Mouse (Mus musculus) cerebral cortex, adult 2 months (tissue): ENCODE results near the gene Trim14.

Source experiments
- WGBS: fragments of 180-500 bp; shearing (Covaris S2); methylation state at CpG from one replicate; pipeline ENCODE4 v1.1.7; 2018; 5-methylcytosine and 5-hydroxymethylcytosine counted together

Trim14 gene

DNA sequence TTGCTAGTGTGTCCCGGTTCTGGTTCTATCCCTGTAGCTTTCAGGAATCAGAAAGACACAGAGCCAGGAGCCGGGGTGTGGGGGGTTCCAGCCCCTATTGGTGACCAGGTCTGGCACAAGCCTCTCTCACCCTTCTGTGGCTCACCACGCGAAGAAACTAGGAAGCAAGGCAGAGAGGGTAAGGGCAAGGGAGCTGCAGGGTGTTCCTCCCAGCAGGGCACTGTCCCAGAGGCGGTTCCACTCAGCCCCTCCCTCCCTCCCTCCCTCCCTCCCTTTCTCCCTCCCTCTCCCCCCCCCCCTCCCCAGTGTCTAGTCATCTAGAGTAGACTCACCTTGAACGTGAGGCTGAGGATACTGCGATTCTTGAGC is 8.4 kb downstream of the Trim14 start:
- WGBS: 21% methylated on average over 7 of the region's 7 CpGs

DNA sequence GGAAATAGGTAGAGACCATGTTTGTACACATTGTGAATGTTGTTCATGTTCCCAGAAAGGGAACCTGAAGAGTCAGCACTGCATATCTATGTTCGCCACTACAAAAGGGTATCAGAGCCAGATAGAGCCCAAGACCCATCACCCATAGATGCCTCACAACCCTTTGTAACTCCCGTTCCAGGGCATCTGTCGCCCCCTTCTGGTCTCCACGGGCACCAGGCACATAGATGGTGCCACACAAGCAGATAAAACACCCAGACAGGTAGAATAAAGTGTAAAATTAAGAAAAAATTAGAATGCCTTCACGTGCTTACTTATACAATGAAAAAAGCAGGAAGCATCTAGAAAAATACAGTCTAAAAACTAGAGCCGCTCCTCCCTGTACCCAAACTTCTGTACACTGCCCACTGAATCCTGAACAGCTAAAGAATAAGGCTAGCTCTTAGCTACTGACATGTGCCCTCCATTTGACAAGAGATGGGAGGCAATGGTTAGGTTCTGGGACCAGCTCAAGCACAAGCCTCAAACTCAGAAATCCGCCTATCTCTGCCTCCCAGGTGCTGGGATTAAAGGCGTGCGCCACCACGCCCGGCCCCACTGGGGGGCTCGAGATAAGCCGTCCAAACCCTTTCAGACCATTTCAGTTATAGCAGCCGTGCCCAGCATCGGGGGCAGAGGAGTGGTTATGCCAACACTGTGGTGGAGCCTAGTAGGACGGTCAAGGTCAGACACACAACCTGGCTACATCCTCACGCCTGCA is 9.0 kb downstream of the Trim14 start:
- 45% methylated on average over 17 of the region's 17 CpGs for WGBS

DNA sequence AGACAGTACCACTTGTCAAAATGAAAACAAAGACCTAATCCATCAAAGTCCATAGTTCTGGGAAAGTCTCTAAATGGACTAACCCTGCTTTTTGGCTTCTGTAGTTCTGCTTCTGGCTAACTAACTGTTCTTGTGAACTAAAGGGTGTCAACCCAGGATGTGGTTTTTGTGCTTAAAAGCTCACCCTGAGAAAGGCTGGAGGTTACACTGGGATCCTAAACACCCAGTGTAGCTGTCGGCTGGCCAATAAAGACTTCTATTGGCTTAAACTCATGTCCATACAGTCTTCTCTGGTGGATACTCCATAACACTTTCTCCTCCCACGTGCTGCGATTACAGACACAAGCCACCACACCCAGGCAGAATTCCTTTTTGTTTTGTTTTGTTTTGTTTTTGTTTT is 9.7 kb downstream of the Trim14 start:
- 85% methylated on average over 3 of the region's 3 CpGs for WGBS

DNA sequence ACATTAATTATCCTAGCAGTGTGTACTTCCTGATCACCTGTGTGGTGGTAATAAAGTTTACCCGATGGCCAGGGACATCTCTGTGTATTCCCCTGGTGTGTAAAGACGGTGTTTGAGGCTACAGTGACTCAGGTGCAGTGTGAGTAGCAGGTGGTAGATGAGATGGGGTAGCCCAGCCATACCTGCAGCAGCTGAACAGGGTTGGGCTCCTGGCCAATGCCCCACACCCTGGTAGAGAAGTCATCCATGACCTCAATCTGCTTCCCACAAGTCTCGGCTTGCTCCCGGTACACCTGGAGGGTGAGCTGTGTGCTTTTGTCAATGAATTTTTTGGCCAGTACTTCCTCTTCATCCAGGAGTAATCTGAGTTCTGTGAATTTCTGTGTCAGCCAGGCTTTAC is 12.6 kb downstream of the Trim14 start:
- 86% methylated on average over 4 of the region's 4 CpGs for WGBS

DNA sequence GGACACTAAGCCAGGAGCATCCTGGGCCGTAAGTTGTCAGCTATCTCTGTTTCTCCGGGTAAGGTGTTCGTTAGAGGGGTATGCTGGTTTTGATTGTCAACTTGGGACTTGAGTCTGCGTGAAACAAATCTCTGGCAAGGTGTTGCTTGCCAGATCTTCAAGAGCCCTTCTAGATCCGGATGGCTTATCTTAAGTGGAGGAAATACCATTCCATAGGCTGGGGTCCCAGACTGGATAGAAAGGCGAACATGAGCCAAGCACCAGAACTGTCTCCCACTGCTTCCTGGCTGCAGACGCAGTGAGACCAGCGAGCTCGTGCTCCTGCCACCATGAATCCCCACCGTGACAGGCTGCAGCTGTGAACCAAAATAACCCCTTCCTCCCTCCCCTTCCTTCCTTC is 14.5 kb downstream of the Trim14 start:
- WGBS: 89% methylated on average over 10 of the region's 10 CpGs

DNA sequence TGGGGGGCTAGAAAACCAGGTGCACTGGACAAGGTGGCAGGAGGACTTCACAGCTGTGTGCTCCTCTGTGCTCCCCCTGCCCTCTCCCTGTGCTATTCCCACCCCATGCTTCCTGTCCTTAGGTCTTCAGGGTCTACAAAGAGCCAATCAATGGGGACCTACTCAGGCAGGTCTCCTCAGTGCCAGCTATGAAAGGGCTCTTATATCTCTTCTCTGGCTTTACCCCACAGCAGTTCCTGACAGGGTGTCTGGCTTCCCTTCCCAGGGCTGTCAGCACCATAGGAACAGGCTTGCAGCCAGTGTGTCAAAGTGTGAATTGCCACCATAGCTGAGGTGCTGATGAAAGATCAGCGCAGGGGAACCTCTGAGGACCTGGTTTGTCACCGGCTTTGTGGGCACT is 15.4 kb downstream of the Trim14 start:
- 86% methylated on average over 2 of the region's 2 CpGs for WGBS

DNA sequence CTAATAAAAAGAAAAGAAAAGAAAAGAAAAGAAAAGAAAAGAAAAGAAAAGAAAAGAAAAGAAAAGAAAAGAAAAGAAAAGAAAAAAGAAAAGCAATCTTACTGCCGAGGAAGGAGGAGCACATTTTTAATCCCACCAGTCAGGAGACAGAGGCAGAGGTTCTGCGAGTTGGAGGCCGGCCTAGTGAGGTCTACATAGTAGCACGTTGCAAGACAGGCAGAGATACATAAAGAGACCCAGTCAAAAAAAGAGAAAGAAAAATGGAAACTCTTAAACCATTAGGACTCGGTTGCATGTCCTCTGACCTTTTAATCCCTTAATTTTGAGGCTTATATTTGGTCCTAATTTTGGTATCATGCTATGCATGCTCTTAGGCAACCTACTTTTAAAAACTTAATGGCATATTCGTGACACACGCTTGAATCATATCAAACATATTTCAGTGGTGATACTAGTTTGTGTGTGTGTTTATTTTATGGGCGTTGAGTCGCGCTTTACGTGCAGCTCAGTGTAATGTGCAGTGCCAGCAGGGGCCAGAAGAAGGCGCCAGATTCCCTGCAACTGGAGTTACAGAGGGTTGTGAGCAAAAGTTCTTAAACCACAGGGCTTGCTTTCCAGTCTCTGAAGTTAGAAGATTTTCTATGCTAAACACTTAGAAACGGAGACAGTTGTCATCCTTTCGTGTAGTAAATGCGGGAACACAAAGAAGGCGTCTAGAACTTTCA is 28.0 kb downstream of the Trim14 start:
- 6% methylated on average over 16 of the region's 16 CpGs for WGBS

DNA sequence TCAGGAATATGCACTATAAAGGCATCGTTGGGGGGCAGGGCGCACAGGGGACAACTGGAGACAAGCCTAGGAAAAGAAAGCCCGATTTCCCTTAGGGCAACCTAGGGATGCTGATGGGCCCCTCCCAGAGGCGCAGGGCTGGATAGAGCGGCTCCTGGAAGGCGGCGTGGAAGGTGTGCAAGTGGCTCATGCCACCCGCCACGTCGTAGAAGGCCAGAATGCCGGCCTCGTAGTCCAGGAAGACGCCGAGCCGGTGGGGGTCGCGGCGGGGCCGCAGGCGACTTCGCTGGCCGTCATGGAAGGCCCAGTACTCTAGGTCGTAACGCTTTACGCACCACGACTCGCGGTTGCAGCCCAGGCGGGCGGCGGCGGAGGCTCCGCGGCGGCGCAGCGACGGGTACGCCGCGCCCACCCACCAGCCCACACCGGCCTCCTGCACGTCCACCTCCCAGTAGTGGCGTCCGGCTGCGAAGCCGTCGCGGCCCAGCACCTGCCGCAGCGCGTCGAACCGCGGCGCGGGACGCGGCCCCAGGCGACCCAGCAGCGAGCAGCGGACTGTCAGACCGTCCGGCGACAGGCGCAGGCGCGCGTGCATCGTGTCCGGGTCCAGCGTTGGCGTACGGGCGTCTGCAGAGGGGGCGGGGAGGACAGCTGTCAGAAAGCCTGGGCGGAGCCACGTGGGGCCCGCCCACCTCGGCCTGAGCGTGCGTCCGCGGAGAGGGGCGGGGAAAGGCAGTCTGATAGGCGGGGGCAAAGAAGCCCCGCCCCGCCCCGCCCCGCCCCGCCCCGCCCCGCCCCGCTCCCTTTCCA is 28.9 kb downstream of the Trim14 start:
- WGBS: 1% methylated on average over 93 of the region's 94 CpGs

DNA sequence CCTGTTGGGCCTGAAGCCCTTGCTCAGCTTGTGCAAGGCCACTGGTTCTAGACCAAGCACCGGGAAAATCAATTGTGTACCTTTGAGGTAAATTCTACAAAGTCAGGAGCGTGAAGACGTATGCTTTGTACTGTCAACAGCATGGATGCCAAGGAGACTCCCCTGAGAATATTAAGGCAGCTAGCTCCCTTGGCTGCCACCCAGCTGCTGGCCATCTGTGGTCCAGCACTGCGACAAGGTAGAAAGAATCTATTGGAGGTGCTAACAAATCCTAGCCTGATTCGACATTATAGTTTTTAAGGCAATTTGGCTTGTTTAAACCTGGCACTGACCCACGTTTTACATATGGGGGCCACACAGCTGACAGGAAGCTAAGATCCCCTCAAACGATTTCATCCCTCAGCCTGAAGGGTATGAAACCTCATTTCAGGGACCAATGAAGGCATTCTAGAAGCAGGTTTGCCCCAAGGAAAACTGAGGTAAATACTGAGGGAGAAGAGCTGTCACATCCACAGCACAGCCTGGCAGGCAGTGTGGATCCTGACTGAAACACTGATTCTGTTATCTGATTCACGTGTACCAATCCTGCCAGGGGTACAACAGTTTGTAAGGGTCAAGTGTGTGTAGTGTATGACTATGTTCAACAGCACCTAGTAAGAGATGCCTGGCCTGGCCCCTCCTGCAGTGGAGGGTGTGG is 30.4 kb downstream of the Trim14 start:
- 58% methylated on average over 8 of the region's 8 CpGs for WGBS

DNA sequence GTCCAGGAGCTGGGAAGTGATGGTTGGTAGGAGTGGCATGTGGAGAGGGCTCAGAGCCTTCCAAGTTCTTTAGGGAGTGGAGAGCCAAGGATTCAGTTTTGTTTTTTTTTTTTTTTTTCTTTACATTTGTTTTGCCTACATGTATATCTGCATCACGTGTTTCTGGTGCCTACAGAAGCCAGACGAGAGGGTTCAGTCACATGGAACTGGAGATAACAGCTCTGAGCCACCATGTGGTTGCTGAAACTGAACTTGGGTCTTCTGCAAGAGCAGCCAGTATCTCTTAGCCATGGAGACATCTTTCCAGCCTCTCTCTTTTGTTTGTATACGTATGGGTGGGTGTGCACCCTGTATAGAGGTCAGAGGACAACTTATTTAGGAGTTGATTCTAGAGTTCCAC is 32.1 kb downstream of the Trim14 start:
- WGBS: 62% methylated on average over 3 of the region's 3 CpGs

DNA sequence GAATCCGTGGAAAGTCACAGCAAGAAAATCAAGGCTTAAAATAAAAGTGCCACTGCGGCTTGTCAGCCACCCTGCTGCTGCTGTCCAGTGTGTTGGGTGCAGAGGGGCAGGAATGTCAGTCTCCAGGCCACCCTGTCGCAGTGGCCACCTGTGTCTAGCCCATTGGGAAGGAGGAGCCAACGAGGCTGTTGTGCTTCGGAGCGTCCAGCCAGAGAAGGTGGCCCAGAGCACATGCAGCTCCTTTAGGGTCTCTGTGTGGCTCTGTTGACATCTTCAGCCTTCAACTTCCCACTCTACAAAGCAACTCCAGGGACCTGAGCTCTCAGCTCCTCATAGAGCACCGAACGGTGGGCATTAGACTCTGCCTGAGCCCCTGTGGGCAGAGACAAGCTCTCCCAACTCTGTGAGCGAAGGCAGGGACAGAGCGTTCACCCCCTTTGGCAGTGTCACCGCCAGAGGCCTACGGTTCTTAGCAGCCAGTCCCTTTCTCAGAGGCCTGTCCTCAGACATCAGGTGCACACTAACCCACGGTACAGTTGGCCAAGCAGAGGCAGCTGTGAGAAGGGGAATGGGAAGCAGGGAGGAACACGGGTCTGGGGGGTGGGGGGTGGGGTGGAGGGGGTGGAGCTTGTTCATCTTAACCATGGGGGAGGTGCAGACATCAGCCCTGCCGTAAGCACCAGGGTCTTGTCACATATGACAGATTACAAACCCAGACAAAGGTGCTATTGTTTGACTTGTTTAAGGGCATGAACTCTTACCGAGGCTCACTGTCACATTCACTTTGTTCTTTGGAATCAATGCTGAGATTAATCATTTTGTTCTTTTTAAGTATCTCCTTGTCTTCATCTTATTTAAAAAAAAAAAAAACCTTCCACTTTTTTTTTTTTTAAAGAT is 33.1 kb downstream of the Trim14 start:
- 83% methylated on average over 16 of the region's 16 CpGs for WGBS

DNA sequence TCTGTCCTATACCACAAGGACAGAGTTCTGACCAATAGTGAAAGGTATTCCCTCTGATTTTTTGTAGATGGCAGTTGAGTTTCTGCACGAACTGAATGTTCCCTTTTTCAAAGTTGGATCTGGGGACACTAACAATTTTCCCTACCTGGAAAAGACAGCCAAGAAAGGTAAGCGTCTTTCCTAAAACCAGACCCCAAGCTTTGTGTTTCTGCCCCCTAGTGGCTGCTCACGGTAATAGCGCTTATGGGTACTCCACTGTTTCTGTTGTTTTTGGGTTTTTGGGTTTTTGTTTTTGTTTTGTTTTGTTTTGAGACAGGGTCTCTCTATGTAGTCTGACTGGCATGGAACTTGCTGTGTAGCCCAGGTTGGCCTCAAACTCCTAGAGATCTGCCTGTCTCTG is 37.0 kb downstream of the Trim14 start:
- 13% methylated on average over 4 of the region's 4 CpGs for WGBS

DNA sequence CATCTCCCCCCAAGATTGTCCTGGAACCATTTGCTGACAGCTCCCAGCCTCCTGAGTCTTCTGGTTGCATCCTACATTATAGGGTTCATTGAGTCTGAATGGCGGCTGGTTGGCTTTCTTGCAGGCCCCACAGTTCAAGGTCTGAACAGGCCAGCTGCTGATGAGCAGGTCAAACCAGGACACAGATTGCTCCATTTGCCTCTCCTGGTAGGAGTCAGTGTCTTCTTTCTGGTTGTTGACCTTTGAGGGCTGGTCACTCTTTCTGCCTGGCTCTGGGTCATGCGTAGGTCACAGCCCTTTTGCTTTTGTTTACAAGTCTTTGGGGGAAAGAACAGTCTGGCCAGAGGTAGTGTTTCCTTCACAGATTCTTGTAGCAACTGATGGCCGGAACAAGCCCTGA is 37.4 kb downstream of the Trim14 start:
- WGBS: 82% methylated on average over 3 of the region's 3 CpGs

DNA sequence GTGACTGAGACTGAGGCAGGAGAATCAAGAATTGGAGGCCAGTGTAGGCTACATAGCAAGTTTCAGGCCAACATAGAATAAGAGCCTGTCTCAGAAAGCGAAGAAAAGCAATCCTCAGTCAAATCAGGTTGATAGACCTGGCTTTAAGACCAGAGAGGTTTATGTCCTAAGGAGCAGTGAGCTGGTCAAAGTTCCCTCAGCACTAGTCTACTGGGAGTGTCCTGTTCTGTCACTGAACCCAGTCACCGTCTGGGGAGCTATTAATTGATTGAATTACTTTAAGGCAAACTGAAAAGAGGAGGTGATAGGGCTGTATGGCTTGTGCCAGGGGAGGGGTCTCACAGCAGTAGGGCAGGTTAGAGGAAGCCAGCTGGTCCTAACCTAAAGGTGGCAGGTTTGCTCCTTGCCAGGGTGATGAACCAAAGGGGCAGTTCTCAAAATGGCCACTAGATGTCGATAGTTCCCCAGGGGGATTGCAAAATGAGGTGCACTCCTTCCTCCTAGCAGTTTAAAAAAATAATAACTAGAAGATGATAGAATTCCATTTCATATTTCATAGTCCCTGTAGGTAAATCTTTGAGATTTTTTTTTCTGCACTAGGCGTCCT is 38.6 kb downstream of the Trim14 start:
- WGBS: 61% methylated on average over 4 of the region's 4 CpGs

DNA sequence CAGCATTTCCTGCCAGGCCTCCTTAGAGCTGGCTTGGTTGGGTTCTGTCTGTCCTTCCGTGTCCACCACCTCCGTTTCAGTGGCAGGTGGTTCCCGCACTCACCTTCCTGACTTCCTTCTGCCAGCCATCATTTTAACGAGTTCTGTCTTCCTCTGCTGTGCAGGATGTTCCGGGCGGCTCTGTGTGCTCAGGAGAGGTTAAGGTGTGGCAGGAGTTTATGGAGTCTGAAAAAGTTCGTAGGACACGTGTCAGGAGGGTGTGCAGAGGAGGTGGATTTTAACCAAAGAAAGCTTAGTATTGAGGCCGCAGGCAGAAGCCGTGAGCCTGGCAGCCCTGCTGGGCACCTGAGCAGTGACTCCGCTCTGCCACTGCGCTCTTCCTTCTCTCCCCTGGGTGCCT is 40.4 kb downstream of the Trim14 start:
- 87% methylated on average over 12 of the region's 12 CpGs for WGBS

DNA sequence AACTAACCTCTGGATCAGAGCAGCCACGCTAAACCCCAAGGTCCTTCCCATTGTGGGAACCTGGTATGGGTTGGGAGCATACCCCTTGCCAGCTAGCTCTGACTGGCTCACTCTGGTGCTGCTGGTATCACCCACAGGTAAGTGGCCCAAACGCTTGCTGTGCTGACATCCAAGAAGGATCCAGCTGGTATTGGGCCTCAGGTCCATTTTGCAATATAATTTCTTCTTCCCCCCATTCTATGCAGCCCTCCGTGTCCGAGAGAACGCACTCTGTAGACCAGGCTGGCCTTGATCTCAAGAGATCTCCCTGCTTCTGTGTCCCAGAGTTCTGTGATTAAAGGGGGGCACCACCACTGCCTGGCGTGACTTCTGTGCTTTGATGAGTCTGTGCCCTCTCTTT is 42.9 kb downstream of the Trim14 start:
- WGBS: 97% methylated on average over 6 of the region's 6 CpGs

DNA sequence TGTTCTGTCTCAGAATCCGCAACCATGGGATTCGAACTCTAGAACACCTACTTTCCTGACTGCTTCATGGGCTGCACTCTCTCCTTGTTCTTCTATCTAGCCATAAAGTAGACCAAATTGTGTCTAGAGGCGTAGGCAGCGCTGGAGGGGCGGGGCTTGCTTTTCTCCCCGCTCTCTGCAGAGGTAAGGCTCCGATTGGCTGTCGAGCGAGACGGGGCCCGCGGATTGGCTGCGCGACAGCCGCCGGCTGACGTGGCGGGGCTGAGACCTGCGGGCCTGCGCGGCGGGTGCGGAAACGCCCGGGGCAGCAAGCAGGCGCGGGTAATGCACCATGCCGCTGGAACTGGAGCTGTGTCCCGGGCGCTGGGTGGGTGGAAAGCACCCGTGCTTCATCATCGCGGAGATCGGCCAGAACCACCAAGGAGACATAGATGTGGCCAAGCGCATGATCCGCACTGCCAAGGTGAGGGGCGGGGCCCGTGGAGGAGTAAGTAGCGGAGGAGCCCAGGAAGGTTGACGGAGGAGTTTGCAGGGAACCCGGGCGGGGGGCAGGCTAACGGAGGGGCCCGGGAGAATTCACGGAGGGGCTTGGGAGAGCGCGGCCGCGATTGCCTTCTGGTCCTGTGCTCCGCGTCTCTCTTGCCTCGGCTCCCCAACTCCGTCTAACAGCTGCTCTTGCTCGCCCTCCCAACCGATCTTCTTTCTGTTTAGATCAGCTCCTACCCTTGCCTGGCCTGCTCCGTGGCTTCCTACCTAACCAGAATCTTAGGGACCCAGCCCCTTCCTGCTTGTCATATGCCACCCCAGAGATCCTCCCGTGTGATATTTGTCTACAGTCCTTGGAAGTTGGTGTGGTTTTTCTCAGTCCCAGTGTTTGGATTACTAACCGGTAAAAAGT is 46.7 kb downstream of the Trim14 start, which contains the start of gene Nans:
Nans (plus strand) TSS at position 221 of the 898 bp plus-strand sequence.
- WGBS: under 1% methylated on average over 58 of the region's 58 CpGs

DNA sequence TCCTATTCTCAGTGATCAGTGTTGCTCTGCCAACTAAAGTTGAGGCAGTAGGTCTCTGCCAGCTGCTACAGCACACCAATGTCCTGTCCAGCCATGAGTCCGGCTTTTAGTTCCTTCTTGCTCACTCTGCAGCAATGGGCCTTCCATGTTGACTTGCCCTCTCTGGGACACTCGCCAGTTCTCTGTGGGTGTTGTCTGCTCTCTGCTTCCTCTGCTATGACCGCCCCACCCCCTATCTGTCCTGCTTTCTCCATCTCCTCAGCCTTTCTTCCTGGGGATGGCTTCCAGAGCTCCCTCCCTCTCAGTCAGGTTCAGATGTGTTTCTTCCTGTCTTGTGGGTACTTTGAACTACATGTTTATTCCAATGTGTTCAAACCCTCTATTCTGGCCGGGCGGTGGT is 48.6 kb downstream of the Trim14 start:
- 76% methylated on average over 5 of the region's 5 CpGs for WGBS

DNA sequence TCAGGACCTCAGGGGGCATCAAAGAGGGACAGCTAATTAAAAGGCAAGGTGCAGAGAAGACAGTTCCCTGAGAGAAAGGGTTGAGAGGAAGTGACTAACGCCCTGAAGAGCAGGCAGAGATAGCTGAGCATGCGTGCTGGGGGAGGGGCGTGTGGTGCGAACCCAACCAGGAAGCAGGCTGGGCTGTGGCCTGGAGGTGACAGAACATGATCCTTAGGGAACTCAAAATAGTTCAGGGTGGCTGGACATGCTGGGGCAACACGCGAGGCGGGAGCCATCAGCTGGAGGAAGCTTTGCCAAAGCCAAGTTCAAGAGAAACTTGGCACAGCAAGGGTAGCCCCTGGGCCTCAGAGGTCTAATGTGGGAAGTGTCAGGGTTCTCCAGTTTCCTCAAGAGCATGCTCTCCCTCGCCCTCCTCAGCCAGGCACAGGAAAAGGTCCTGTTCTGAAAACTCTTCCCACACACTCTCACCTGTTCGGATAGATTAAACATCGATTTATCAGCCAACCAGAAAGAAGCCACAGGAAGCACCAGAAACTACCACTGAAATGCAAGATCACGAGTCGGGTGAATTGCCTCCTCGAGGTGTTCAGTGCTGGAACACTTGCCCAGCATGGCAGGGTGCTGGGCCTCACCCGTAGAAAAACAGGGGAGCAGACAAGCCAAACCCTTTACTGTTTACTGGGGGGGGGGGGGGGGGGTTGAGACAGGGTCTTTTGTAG is 50.1 kb downstream of the Trim14 start:
- 69% methylated on average over 14 of the region's 14 CpGs for WGBS
